Mouse (Mus musculus) cortical plate, adult 2 months (tissue): Measurements from ENCODE around the gene Ift22. TPM values are rescaled to one million over a fixed set of nuclear protein-coding genes. Genes with fewer than 3 reads are reported as not detected.
"Not testable (repeated sequence)": the region's sequence is repeated elsewhere in the genome, so short reads cannot be mapped to it uniquely, and the experiment has no call there.

Source experiments
- H3K27ac ChIP-seq: fragments of 200-500 bp; 2 replicates; pipeline ENCODE4 v1.5.1; 2012; ENCODE audit warnings: low read length, control low read depth, inconsistent platforms; ENCODE audit not compliant: insufficient read depth
- H3K4me1 ChIP-seq: fragments of 200-500 bp; 2 replicates; pipeline ENCODE4 v1.6.1; 2011; ENCODE audit warnings: low read length; ENCODE audit not compliant: control insufficient read depth, insufficient read depth
- H3K4me3 ChIP-seq: fragments of 200-500 bp; 2 replicates; pipeline ENCODE4 v1.5.1; 2011; ENCODE audit warnings: mild to moderate bottlenecking, low read length, control low read depth; ENCODE audit not compliant: insufficient read depth
- CTCF ChIP-seq: fragments of 200-500 bp; IDR thresholded peaks from 2 replicates; pipeline ENCODE4 v1.5.1; 2011; ENCODE audit warnings: mild to moderate bottlenecking, control low read depth, low read length; ENCODE audit not compliant: insufficient read depth; ENCODE audit errors: extremely low read depth
- POLR2A ChIP-seq: fragments of 200-500 bp; IDR thresholded peaks from 2 replicates; pipeline ENCODE4 v1.6.1; 2011; ENCODE audit warnings: mild to moderate bottlenecking, low read length, control low read depth; ENCODE audit not compliant: insufficient read depth; ENCODE audit errors: extremely low read depth
- polyA plus RNA-seq: library from polyadenylated mRNA; depleted of rRNA; stranded (reverse); fragments of >200 nt; gene quantifications from 2 replicates; pipeline ENCODE4 v1.2.3, GENCODE M21; 2012

Gene Ift22
- polyA plus RNA-seq, 1 experiment = 79.9 TPM

GRCm38 (mm10) chr5:136940845-136941560 is 33.1 kb downstream of the Ift22 start:
- H3K4me1 ChIP-seq = no peaks in the 10 kb centered on the region
- no peak overlapping the region for H3K4me3 ChIP-seq
- TF ChIP-seq POLR2A (no peak), CTCF (no peak)
- no peak overlapping the region for H3K27ac ChIP-seq

DNA sequence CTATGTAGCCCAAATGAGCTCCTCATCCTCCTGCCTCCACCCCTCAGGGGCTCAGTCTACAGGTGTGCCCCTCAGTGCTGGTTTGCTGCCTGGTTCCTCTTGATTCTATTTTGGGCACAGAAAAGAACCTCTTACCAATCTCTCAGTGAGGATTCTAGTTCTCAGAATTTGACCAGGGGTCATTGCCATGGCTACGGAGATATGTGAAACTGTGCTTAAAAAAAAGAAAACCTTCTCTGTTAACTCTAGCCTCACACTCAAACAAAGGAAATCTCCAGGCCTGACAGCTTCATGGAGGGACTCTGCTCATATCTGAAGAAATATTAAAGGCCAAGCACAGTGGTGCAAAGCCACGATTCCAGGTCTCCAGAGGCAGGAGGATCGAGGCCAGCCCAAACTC is 34.8 kb downstream of the Ift22 start:
- no peak overlapping the region for H3K4me3 ChIP-seq
- H3K27ac ChIP-seq = no peak overlapping the region
- TF ChIP-seq POLR2A = no peak
- TF ChIP-seq CTCF = no peak
- no peaks in the 10 kb centered on the region for H3K4me1 ChIP-seq

GRCm38 (mm10) chr5:136943382-136943781 is 35.4 kb downstream of the Ift22 start:
- no peaks in the 10 kb centered on the region for H3K4me1 ChIP-seq
- no peak overlapping the region for H3K4me3 ChIP-seq
- no peak overlapping the region for H3K27ac ChIP-seq
- TF ChIP-seq POLR2A = no peak
- TF ChIP-seq CTCF = no peak

GRCm38 (mm10) chr5:136945084-136945483 is 37.1 kb downstream of the Ift22 start:
- Histone ChIP-seq H3K4me1 (no peaks in the 10 kb centered on the region), H3K27ac (no peak overlapping the region), H3K4me3 (no peak overlapping the region)
- TF ChIP-seq POLR2A (no peak), CTCF (no peak)

- TF ChIP-seq CTCF = no peak
- no peak for TF ChIP-seq POLR2A
- Histone ChIP-seq H3K4me1 (no peaks in the 10 kb centered on the region), H3K27ac (no peak overlapping the region), H3K4me3 (no peak overlapping the region)
Measured at GRCm38 (mm10) chr5:136947874-136948273, 39.9 kb downstream of the Ift22 start.

- H3K27ac ChIP-seq, H3K4me3 ChIP-seq, H3K4me1 ChIP-seq: not testable (repeated sequence)
Measured at GRCm38 (mm10) chr5:136949551-136950336, 41.8 kb downstream of the Ift22 start.

- no peak overlapping the region for H3K27ac ChIP-seq
- TF ChIP-seq POLR2A (no peak), CTCF (no peak)
- no peak overlapping the region for H3K4me3 ChIP-seq
- H3K4me1 ChIP-seq = 0 out of 2 replicates have a peak, but pooled peaks cover 5% of the 10 kb centered on the region
Measured at GRCm38 (mm10) chr5:136950521-136950920, 42.6 kb downstream of the Ift22 start.

DNA sequence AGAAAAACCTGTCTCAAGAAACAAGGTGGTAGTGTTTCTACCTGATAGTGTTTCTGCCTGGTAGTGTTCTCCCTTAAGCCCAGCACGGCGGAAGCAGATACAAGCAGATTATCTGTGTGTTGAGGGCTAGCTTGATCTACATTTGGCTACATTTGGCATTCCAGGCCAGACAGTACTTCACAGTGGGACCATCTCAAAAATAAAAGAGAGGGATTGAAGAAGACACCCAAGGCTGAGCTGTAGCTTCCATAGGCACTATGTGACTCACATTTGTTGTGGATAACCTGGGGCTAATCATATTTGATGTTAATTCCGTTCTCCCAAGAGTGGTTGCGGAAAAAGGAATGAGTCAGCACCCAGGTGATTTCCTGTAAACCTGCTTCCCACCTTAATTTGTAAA is 44.2 kb downstream of the Ift22 start:
- H3K27ac ChIP-seq = no peak overlapping the region
- TF ChIP-seq CTCF = no peak
- no peak for TF ChIP-seq POLR2A
- H3K4me1 ChIP-seq = peaks cover 7% of the 10 kb centered on the region; the same call in 1 of the 2 replicates
- no peak overlapping the region for H3K4me3 ChIP-seq

DNA sequence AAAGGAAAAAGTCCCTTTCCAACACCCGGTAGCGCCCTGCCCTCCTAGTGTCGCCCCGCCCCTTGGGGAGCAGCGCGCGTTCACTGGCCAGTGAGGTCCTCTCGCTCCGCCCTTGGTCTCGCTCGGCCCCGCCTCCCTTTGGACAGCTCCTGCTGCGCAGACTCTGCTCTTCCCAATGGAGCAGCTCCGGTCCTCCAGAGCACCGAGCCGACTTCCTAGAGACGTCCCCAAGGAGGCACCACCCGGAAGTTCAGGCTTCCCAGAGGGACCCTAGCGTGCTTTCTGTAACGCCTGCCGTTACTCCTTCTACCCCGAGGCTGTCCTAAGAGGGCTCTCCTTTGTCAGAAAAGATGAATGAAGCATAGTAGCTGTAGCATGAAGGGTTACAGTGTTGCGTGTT is 45.1 kb downstream of the Ift22 start, which contains the start of gene Fis1:
Gene Fis1 (plus strand): TSS at position 261 of the 400 bp plus-strand sequence.
- H3K4me3 ChIP-seq = peak within 1 kb of the TSS; percentile 92
- peaks cover 7% of the 10 kb centered on the region; the same call in 1 of the 2 replicates for H3K4me1 ChIP-seq
- TF ChIP-seq CTCF (no peak), POLR2A (peak; percentile 86)
- H3K27ac ChIP-seq = no peak within 1 kb of the TSS

DNA sequence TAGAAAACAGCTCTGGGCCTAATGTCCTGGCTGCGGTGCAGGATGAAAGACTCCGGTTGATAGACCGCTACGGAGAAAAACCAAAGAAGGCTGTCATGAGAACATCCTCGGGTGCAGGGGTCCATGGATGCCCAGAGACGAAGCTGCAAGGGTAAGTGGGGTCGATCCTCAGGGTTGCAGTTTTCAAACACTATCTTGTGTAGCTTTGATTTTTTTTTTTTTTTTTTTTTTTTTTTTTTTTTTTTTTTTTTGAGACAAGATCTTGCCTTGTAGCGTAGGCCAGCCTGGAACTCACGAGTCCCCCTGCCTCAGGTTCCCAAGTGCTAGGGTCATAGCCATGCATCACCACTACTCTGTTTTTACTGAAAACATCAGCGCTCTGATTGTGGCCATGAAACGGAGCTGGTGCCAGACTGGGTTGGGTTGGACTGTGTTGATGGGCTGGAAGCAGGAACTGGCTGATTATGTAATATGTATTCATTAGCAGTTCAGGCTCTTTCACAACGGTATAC is 45.5 kb downstream of the Ift22 start:
- TF ChIP-seq POLR2A = peak; percentile 57; the same call in 1 of the 2 replicates
- no peak for TF ChIP-seq CTCF
- H3K27ac ChIP-seq = no peak overlapping the region

More for the DNA sequence above, 45.5 kb downstream of the Ift22 start:
- Histone ChIP-seq H3K4me1 (peaks cover 7% of the 10 kb centered on the region), H3K4me3 (peak overlapping the region; percentile 92)
